Mouse (Mus musculus): ENCODE results near the gene Gm8332.
"Not testable (repeated sequence)": the region's sequence is repeated elsewhere in the genome, so short reads cannot be mapped to it uniquely, and the experiment has no call there.

Gene Gm8332

GRCm38 (mm10) chr12:88250000-88250399 is at the start of gene Gm8332:
Gm8332 (minus strand) TSS chr12:88250100.
- not testable (repeated sequence) for DNase-seq (ENCODE audit: extremely low spot score, low read depth, low spot score)

- DNase-seq (ENCODE audit: extremely low spot score, low read depth, low spot score): not testable (repeated sequence)
These were observed 47.3 kb upstream of the Gm8332 start for GRCm38 (mm10) chr12:88297171-88297570.

- DNase-seq (ENCODE audit: extremely low spot score, low read depth, low spot score): not testable (repeated sequence)
These were observed 43.2 kb upstream of the Gm8332 start for GRCm38 (mm10) chr12:88293082-88293481.

GRCm38 (mm10) chr12:88285224-88285623 is 35.3 kb upstream of the Gm8332 start:
- DNase-seq (ENCODE audit: extremely low spot score, low read depth, low spot score): not testable (repeated sequence)

GRCm38 (mm10) chr12:88274400-88274799 is 24.5 kb upstream of the Gm8332 start, which contains the start of gene Gm5662:
Gm5662 (minus strand) TSS chr12:88274500.
- not testable (repeated sequence) for DNase-seq (ENCODE audit: extremely low spot score, low read depth, low spot score)

GRCm38 (mm10) chr12:88257241-88257640 is 7.3 kb upstream of the Gm8332 start:
- no peak for DNase-seq (ENCODE audit: extremely low spot score, low read depth, low spot score)

GRCm38 (mm10) chr12:88255917-88256316 is 6.0 kb upstream of the Gm8332 start:
- DNase-seq (ENCODE audit: extremely low spot score, low read depth, low spot score): not testable (repeated sequence)

- DNase-seq (ENCODE audit: extremely low spot score, low read depth, low spot score): not testable (repeated sequence)
These were observed 4.1 kb downstream of the Gm8332 start for GRCm38 (mm10) chr12:88245786-88246185.

- not testable (repeated sequence) for DNase-seq (ENCODE audit: extremely low spot score, low read depth, low spot score)
These were observed 7.0 kb downstream of the Gm8332 start for GRCm38 (mm10) chr12:88242940-88243339.

GRCm38 (mm10) chr12:88219445-88219844 is 30.5 kb downstream of the Gm8332 start:
- no peak for DNase-seq (ENCODE audit: extremely low spot score, low read depth, low spot score)

- not testable (repeated sequence) for DNase-seq (ENCODE audit: extremely low spot score, low read depth, low spot score)
These were observed 31.8 kb downstream of the Gm8332 start for GRCm38 (mm10) chr12:88218059-88218458.

GRCm38 (mm10) chr12:88214641-88215040 is 35.3 kb downstream of the Gm8332 start:
- DNase-seq (ENCODE audit: extremely low spot score, low read depth, low spot score): no peak

GRCm38 (mm10) chr12:88211458-88211857 is 38.4 kb downstream of the Gm8332 start:
- DNase-seq (ENCODE audit: extremely low spot score, low read depth, low spot score): not testable (repeated sequence)

GRCm38 (mm10) chr12:88202856-88203255 is 47.0 kb downstream of the Gm8332 start:
- DNase-seq (ENCODE audit: extremely low spot score, low read depth, low spot score): no peak
